In genomic region chr4:53537539-53537938, GRCm38 (mm10) we compare ENCODE assay signal across 27 mouse cellular contexts.
DNase-seq lines count a peak whose midpoint lies in the region; ATAC-seq and TF ChIP-seq lines count a peak whose summit lies in the region.
"Had no signal": no experiment of that assay in that cellular context is flagged by ENCODE, and none has a peak within 500 bp of the region (broad histone marks: within the 10 kb centered on the region; RNA-seq: fewer than 3 reads in every experiment).

No protein-coding gene starts in this region.

- H3K27ac ChIP-seq in layer of hippocampus, adult 2 months, result peak overlapping the region; percentile 90
- 0 out of 2 replicates have a peak overlapping the region, but pooled peaks have one; percentile 47 for H3K27ac ChIP-seq in lung, embryonic 16.5 days (ENCODE audit: low read length)
- H3K27ac ChIP-seq: embryonic facial prominence, embryonic 13.5 days; embryonic facial prominence, embryonic 15.5 days; forebrain, embryonic 10.5 days; forebrain, embryonic 12.5 days had no signal

- no peaks in the 10 kb centered on the region for H3K27me3 ChIP-seq in lung, embryonic 16.5 days (ENCODE audit: control insufficient read depth, insufficient read depth, low read depth, low read length)
- H3K27me3 ChIP-seq: CH12.LX; embryonic facial prominence, embryonic 13.5 days; embryonic facial prominence, embryonic 15.5 days; forebrain, embryonic 12.5 days had no signal

- no peak for TF ChIP-seq CTCF in layer of hippocampus, adult 2 months (conservative IDR thresholded peaks at IDR 0.05)

- no peak overlapping the region for H3K4me3 ChIP-seq in layer of hippocampus, adult 2 months
- no peak overlapping the region for H3K4me3 ChIP-seq in lung, embryonic 16.5 days (ENCODE audit: low read length)
- H3K4me3 ChIP-seq: embryonic facial prominence, embryonic 13.5 days; embryonic facial prominence, embryonic 15.5 days; erythroblast, embryonic 14.5 days; forebrain, embryonic 10.5 days; forebrain, embryonic 12.5 days had no signal

- no peaks in the 10 kb centered on the region for H3K36me3 ChIP-seq in lung, embryonic 16.5 days (ENCODE audit: control insufficient read depth, insufficient read depth, low read length)
- H3K36me3 ChIP-seq: forebrain, embryonic 10.5 days; forebrain, embryonic 12.5 days had no signal

- peaks cover 4% of the 10 kb centered on the region for H3K4me1 ChIP-seq in lung, embryonic 16.5 days (replicated peaks; ENCODE audit: control insufficient read depth, insufficient read depth, low read length)
- H3K4me1 ChIP-seq: embryonic facial prominence, embryonic 13.5 days; embryonic facial prominence, embryonic 15.5 days; forebrain, embryonic 10.5 days; forebrain, embryonic 12.5 days had no signal

- no peak for DNase-seq in layer of hippocampus, adult 2 months (ENCODE audit: low spot score in 2 of 2)
- DNase-seq in layer of hippocampus, postnatal 10 days (ENCODE audit: low spot score in 2 of 2), result no peak
- no peak for DNase-seq in lung, postnatal 14 days
- no peak for DNase-seq in urinary bladder, adult 18-20 months (ENCODE audit: low spot score in 2 of 2)
- DNase-seq: adrenal gland, adult 2 months; adrenal gland, postnatal 10 days; adrenal gland, postnatal 25 days; B cell, adult 2 months; cerebellum, adult 11 months; cerebellum, adult 18-20 months; cerebellum, adult 8-10 months; cerebellum, adult 9-11 months; cerebellum, postnatal 14 days; cerebellum, postnatal 36 days; embryo, embryonic 11 days had no signal

- H3K4me2 ChIP-seq in lung, embryonic 16.5 days (ENCODE audit: low read depth, low read length), result no peak overlapping the region
- H3K4me2 ChIP-seq: embryonic facial prominence, embryonic 13.5 days; embryonic facial prominence, embryonic 15.5 days; forebrain, embryonic 12.5 days had no signal

- WGBS in lung, embryonic 16.5 days, result 63% methylated on average over 2 of the region's 2 CpGs

- no peak for ATAC-seq in lung, embryonic 16.5 days (ENCODE audit: low read depth)
- ATAC-seq in megakaryocyte-erythroid progenitor cell, adult 5-6 weeks (replicated peaks; ENCODE audit: low FRiP score, low TSS enrichment, poor library complexity, severe bottlenecking), result peak; percentile 83; the same call in 1 of the 2 replicates
- ATAC-seq: CD4-positive, CD25-positive, alpha-beta regulatory T cell, adult 4 months; forebrain, embryonic 14.5 days; forebrain, embryonic 16.5 days had no signal

- no peaks in the 10 kb centered on the region for H3K9me3 ChIP-seq in lung, embryonic 16.5 days (ENCODE audit: control insufficient read depth, low read length)
- H3K9me3 ChIP-seq: embryonic facial prominence, embryonic 13.5 days; embryonic facial prominence, embryonic 15.5 days; forebrain, embryonic 10.5 days; forebrain, embryonic 12.5 days; G1E had no signal

- H3K9ac ChIP-seq in lung, embryonic 16.5 days (ENCODE audit: low read length), result no peak overlapping the region
- H3K9ac ChIP-seq: embryonic facial prominence, embryonic 13.5 days; embryonic facial prominence, embryonic 15.5 days; forebrain, embryonic 12.5 days had no signal
